9 mouse cellular contexts compared by ENCODE assay signal in genomic region chr12:83286496-83287492, GRCm38 (mm10).
DNase-seq lines count a peak whose midpoint lies in the region; ATAC-seq lines count a peak whose summit lies in the region.
"Had no signal": no experiment of that assay in that cellular context is flagged by ENCODE, and none has a peak within 500 bp of the region (broad histone marks: within the 10 kb centered on the region; RNA-seq: fewer than 3 reads in every experiment).

No protein-coding gene starts in this region.

- H3K27ac ChIP-seq in hindbrain, embryonic 12.5 days = no peak overlapping the region
- no peak overlapping the region for H3K27ac ChIP-seq in stomach, embryonic 16.5 days (ENCODE audit: low read length)
- H3K27ac ChIP-seq: lung, embryonic 15.5 days had no signal

- no peaks in the 10 kb centered on the region for H3K27me3 ChIP-seq in hindbrain, embryonic 12.5 days
- no peaks in the 10 kb centered on the region for H3K27me3 ChIP-seq in stomach, embryonic 16.5 days (ENCODE audit: control insufficient read depth, insufficient read depth, low read length)
- H3K27me3 ChIP-seq: lung, embryonic 15.5 days had no signal

- no peaks in the 10 kb centered on the region for H3K36me3 ChIP-seq in hindbrain, embryonic 12.5 days
- no peaks in the 10 kb centered on the region for H3K36me3 ChIP-seq in stomach, embryonic 16.5 days (ENCODE audit: control insufficient read depth, insufficient read depth, low read length)
- H3K36me3 ChIP-seq: lung, embryonic 15.5 days had no signal

- no peak overlapping the region for H3K9ac ChIP-seq in hindbrain, embryonic 12.5 days
- no peak overlapping the region for H3K9ac ChIP-seq in stomach, embryonic 16.5 days (ENCODE audit: low read length)
- H3K9ac ChIP-seq: lung, embryonic 15.5 days had no signal

- peak; percentile 65 for DNase-seq in left cerebral cortex, postnatal 4 days
- DNase-seq in left cerebral cortex, adult 18-20 months (ENCODE audit: low spot score in 2 of 2) = no peak
- peak; percentile 47 to 71 for DNase-seq in layer of hippocampus, postnatal 14 days (ENCODE audit: low spot score in 2 of 2)
- DNase-seq in gastrocnemius, postnatal 10 days = no peak
- DNase-seq: adrenal gland, adult 8-10 months had no signal

- WGBS in hindbrain, embryonic 12.5 days = 59% methylated on average over 17 of the region's 17 CpGs
- 61% methylated on average over 17 of the region's 17 CpGs for WGBS in stomach, embryonic 16.5 days

- no peak overlapping the region for H3K4me2 ChIP-seq in hindbrain, embryonic 12.5 days (replicated peaks)
- no peak overlapping the region; the same call in 1 of the 2 replicates for H3K4me2 ChIP-seq in stomach, embryonic 16.5 days (ENCODE audit: low read depth, low read length)
- H3K4me2 ChIP-seq: lung, embryonic 15.5 days had no signal

- no peaks in the 10 kb centered on the region for H3K9me3 ChIP-seq in hindbrain, embryonic 12.5 days (replicated peaks)
- 0 out of 2 replicates have a peak, but pooled peaks cover 3% of the 10 kb centered on the region for H3K9me3 ChIP-seq in stomach, embryonic 16.5 days (replicated peaks; ENCODE audit: control insufficient read depth, low read length)
- H3K9me3 ChIP-seq: lung, embryonic 15.5 days had no signal

- no peak overlapping the region for H3K4me3 ChIP-seq in hindbrain, embryonic 12.5 days
- H3K4me3 ChIP-seq in stomach, embryonic 16.5 days (replicated peaks; ENCODE audit: low read length) = no peak overlapping the region
- H3K4me3 ChIP-seq: lung, embryonic 15.5 days had no signal

- intact Hi-C loops in left cerebral cortex, postnatal 4 days (cut with DNase I) = loop anchor here (1.0 kb wide), 1 partner anchor 9 kb away; no protein-coding TSS in a partner anchor

- peaks cover 10% of the 10 kb centered on the region for H3K4me1 ChIP-seq in hindbrain, embryonic 12.5 days
- no peaks in the 10 kb centered on the region for H3K4me1 ChIP-seq in stomach, embryonic 16.5 days (ENCODE audit: control insufficient read depth, insufficient read depth, low read length)

- ATAC-seq in hindbrain, embryonic 12.5 days (ENCODE audit: low FRiP score) = peak; percentile 29; the same call in 1 of the 2 replicates
- ATAC-seq in stomach, embryonic 16.5 days (ENCODE audit: insufficient read depth, low FRiP score) = peak; percentile 56; the same call in 1 of the 2 replicates
- no peak for ATAC-seq in monocyte, adult 5-6 weeks (replicated peaks; ENCODE audit: insufficient number of reproducible peaks, low FRiP score, low TSS enrichment, poor library complexity, severe bottlenecking)

Comparison
In these comparisons a context has a peak if more than half of its experiments do, and no peak if none do; other contexts are left out.
1. DNase-seq: peak in left cerebral cortex, postnatal 4 days (single experiment) and layer of hippocampus, postnatal 14 days (2 of 2); none in left cerebral cortex, adult 18-20 months (0 of 2) and gastrocnemius, postnatal 10 days (single experiment).